Mouse (Mus musculus): Measurements from ENCODE around the gene Cetn4.

- TF ChIP-seq EP300 (IDR thresholded peaks at IDR 0.05; ENCODE audit: low read depth) (no peak), CTCF (IDR thresholded peaks at IDR 0.05; ENCODE audit: low read depth) (no peak)
Measured at GRCm38 (mm10) chr3:37347671-37348070, 35.2 kb upstream of the Cetn4 start.
